Mouse (Mus musculus) left cerebral cortex, adult 2 months (tissue): ENCODE results near the gene Dlst. TPM values are rescaled to one million over a fixed set of nuclear protein-coding genes. Genes with fewer than 3 reads are reported as not detected.
A peak's percentile ranks its signal among the peaks of the same experiment; 100 is the strongest.
"Not testable (repeated sequence)": the region's sequence is repeated elsewhere in the genome, so short reads cannot be mapped to it uniquely, and the experiment has no call there.

Experiments
- DNase-seq, 2 experiments: peaks; one replicate each; pipeline ENCODE4 v3.0.0; 2021 to 2022; ENCODE audit warnings: low spot score in 2 of 2, mixed read lengths in 1 of 2; ENCODE audit errors: extremely low spot score in 1 of 2
- H3K27ac ChIP-seq: fragments of 200-600 bp; 2 replicates; pipeline ENCODE4 v1.8.1; 2022
- H3K4me3 ChIP-seq: fragments of 200-600 bp; 2 replicates; pipeline ENCODE4 v1.8.1; 2022
- CTCF ChIP-seq: fragments of 200-600 bp; IDR thresholded peaks from 2 replicates; pipeline ENCODE4 v1.8.1; 2022; ENCODE audit warnings: antibody characterized with exemption, mild to moderate bottlenecking, moderate library complexity
- intact Hi-C: fragments of 180-260 bp; cut with DNase I; formaldehyde crosslinking; loops from one replicate; pipeline ENCODE4 v1.15.1; 2025
- total RNA-seq, 2 experiments: library from RNA; stranded (reverse); gene quantifications; 2 replicates each; pipeline ENCODE4 v1.2.3; 2021

The Dlst gene
- total RNA-seq, 2 experiments from 2014 or later: 146 to 156 TPM

- no peak for TF ChIP-seq CTCF
- intact Hi-C loops: no loop called here
- no peak overlapping the region for H3K4me3 ChIP-seq
- DNase-seq: no peak
- no peak overlapping the region for H3K27ac ChIP-seq
These were observed 30.5 kb downstream of the Dlst start for GRCm38 (mm10) chr12:85141096-85141495.

GRCm38 (mm10) chr12:85142803-85143202 lies 32.2 kb downstream of the Dlst start:
- DNase-seq: peak; percentile 75 to 84
- intact Hi-C loops: loop anchor here (1.0 kb wide), 1 partner anchor 162 kb away; no protein-coding TSS in a partner anchor

GRCm38 (mm10) chr12:85144276-85144675 lies 33.6 kb downstream of the Dlst start:
- H3K4me3 ChIP-seq, DNase-seq, H3K27ac ChIP-seq, intact Hi-C loops: not testable (repeated sequence)
- TF ChIP-seq CTCF: peak; percentile 63

More at GRCm38 (mm10) chr12:85142803-85143202, 32.2 kb downstream of the Dlst start:
- TF ChIP-seq CTCF: peak; percentile 97
- Histone ChIP-seq H3K4me3 (no peak overlapping the region), H3K27ac (no peak overlapping the region)

- DNase-seq: no peak
- H3K27ac ChIP-seq: no peak overlapping the region
- no peak overlapping the region for H3K4me3 ChIP-seq
- TF ChIP-seq CTCF: no peak
- intact Hi-C loops: no loop called here
These were observed 34.2 kb downstream of the Dlst start for GRCm38 (mm10) chr12:85144821-85145220.

GRCm38 (mm10) chr12:85145630-85146029 lies 35.0 kb downstream of the Dlst start:
- no peak for DNase-seq
- no peak for TF ChIP-seq CTCF
- Histone ChIP-seq H3K27ac (no peak overlapping the region), H3K4me3 (no peak overlapping the region)
- intact Hi-C loops: no loop called here

GRCm38 (mm10) chr12:85146355-85146754 lies 35.7 kb downstream of the Dlst start:
- no peak for DNase-seq
- no peak for TF ChIP-seq CTCF
- no peak overlapping the region for H3K27ac ChIP-seq
- no peak overlapping the region for H3K4me3 ChIP-seq
- intact Hi-C loops: no loop called here

- no peak overlapping the region for H3K27ac ChIP-seq
- no peak overlapping the region for H3K4me3 ChIP-seq
- TF ChIP-seq CTCF: no peak
- DNase-seq: no peak
- intact Hi-C loops: no loop called here
These were observed 36.2 kb downstream of the Dlst start for GRCm38 (mm10) chr12:85146881-85147280.

- intact Hi-C loops: loop anchor here (10.0 kb wide), 1 partner anchor 334 kb away; no protein-coding TSS in a partner anchor
- TF ChIP-seq CTCF: no peak
- DNase-seq: no peak
- Histone ChIP-seq H3K4me3 (peak overlapping the region; percentile 84), H3K27ac (peak overlapping the region; percentile 93)
These were observed 39.8 kb downstream of the Dlst start for GRCm38 (mm10) chr12:85150321-85151001.

- Histone ChIP-seq H3K27ac (peak within 1 kb of the TSS; percentile 93), H3K4me3 (peak within 1 kb of the TSS; percentile 84)
- no peak for TF ChIP-seq CTCF
- intact Hi-C loops: loop anchor here (10.0 kb wide), 1 partner anchor 334 kb away; no protein-coding TSS in a partner anchor
- DNase-seq: peak; percentile 78 to 80
These were observed 40.6 kb downstream of the Dlst start, which contains the start of gene Rps6kl1 for GRCm38 (mm10) chr12:85151002-85151774. Gene Rps6kl1, minus strand, starts transcription at chr12:85151264.

- intact Hi-C loops: loop anchor here (10.0 kb wide), 1 partner anchor 332 kb away; no protein-coding TSS in a partner anchor
- no peak for TF ChIP-seq CTCF
- H3K27ac ChIP-seq: no peak overlapping the region
- H3K4me3 ChIP-seq: no peak overlapping the region
- no peak for DNase-seq
These were observed 42.4 kb downstream of the Dlst start for GRCm38 (mm10) chr12:85153011-85153410.

- H3K27ac ChIP-seq: no peak overlapping the region
- intact Hi-C loops: loop anchor here (10.0 kb wide), 1 partner anchor 328 kb away; no protein-coding TSS in a partner anchor
- TF ChIP-seq CTCF: no peak
- DNase-seq: no peak
- H3K4me3 ChIP-seq: no peak overlapping the region
These were observed 45.7 kb downstream of the Dlst start for GRCm38 (mm10) chr12:85156324-85156723.
